Mouse (Mus musculus) thymus, postnatal 36 days (tissue): Measurements from ENCODE around the gene Ang5.
"Not testable (repeated sequence)": the region's sequence is repeated elsewhere in the genome, so short reads cannot be mapped to it uniquely, and the experiment has no call there.

Source experiments
- DNase-seq, 2 experiments: peaks; one replicate each; pipeline ENCODE4 v3.0.0; 2022; ENCODE audit warnings: mixed read lengths in 2 of 2

The Ang5 gene

DNA sequence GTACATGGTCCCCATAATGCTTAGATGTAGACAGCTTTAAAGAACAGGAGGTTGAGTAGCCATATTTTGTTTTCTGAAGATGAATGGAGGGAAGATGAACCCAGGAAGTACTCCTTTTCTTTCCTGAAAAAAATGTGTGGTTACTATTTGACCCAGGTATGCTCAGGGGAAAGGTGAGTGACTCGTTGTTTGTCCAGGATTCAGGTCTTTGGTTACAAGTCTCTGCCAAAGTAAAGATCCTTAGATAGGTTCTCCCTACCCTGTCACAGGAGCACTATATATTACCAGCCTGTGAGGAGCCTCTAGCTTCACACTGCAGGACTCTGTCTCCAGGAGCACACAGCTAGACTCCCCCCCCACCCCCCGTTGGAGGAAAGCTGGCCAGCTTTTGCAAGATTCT lies at the start of gene Ang5:
Gene Ang5 (plus strand): TSS at position 301 of the 400 bp plus-strand sequence.
- not testable (repeated sequence) for DNase-seq

DNA sequence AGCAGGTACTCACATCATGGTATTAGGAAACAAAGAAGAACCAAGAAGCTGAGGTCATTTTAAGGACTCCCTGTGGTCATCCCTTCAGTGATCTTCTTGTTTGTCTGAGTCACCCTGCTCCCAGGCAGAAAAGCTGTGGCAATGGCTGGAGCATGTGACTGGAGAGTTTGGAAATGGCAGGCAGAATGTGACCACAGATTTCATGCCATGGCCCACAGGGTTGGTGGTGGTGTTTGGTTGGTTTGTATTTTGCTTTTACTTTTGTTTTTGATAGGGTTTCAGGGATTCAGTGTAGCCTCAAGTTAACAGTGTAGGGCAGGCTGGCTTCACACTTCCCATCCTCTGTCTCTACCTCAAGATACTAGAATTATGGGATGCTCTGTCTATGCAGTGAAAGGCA lies 38.7 kb upstream of the Ang5 start:
- DNase-seq: not testable (repeated sequence)

DNA sequence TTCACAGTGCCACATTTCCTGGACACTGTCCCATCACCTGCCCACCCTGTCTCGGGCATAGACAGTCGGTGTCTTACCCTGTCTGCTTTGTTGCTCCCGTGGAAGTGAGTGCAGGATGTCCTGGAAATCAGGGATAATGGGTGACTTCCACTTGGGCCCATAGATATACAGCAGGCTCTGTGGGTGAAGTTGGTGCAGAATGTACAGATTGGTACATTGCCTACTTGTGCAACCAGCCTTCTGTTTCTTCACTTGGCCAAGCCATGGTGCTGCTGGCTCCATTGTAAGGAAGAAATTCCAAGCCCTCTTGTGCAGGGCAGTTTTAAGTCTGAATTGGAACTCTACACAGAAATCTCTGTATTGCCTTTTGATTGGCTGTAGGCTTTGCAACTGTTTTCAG lies 33.4 kb upstream of the Ang5 start, which contains the start of gene Ear10:
Gene Ear10 (minus strand): TSS at position 101 of the 400 bp plus-strand sequence.
- not testable (repeated sequence) for DNase-seq

DNA sequence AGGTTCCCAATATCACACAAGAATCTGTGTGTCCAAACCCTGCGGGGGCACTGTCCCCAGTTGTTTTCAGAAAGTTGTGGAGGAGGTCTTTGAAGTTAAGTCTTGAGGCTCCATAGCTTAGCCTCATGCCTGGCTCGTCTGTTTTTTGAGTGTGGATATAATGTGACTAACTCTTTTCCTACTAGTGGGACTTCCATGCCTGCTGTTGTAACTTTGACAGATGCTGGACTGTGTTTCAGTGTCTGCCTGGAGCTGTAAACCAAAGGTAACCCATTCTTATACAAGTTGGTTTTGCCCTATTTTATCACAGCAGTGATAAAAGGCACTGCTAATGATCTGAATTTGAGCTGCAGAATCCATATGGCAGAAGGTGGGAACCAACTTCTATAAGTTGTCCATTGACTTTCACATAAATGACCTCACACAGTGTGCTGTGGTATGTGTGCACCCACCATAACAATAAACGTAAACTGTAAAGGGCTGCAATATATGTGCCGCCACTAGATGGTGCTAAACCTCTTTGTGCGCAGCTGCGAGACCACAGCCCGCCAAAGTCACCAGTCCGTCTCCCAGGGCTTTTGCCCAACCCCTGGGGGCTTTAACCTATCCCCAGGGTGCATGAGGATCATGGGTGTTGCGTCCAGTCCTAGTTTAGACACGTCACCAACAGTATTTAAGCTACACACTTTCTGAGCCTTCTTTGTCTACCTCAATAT lies 32.0 kb upstream of the Ang5 start, which contains the start of gene Gm8113:
Gene Gm8113 (plus strand): TSS at position 703 of the 716 bp plus-strand sequence.
- peak; percentile 32 to 35 for DNase-seq

DNA sequence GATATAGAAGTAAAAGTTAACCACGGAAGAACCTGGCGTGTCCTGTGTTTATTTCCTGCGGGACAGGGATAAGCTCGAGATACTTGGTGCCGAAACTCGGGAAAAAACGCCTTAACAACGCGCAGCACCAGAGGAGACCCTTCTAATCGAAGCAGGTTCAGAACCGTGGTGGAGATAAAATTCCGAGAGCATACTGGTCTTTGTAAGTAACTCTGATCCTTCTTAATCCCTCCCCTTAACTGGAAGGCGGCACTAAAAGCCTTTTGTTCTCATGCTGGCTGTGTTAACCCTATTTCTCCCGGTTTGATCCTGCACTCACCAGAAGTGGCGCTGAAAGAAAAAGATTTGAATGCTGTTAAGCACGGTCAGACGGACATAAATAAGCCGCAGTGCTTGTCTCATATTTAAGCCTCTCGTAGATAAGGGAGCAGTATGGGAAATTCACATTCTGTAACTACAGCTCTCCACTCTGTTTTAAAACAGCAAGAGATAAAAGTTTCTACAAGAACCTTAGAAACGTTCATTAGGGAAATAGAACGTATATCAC lies 31.4 kb upstream of the Ang5 start:
- not testable (repeated sequence) for DNase-seq

DNA sequence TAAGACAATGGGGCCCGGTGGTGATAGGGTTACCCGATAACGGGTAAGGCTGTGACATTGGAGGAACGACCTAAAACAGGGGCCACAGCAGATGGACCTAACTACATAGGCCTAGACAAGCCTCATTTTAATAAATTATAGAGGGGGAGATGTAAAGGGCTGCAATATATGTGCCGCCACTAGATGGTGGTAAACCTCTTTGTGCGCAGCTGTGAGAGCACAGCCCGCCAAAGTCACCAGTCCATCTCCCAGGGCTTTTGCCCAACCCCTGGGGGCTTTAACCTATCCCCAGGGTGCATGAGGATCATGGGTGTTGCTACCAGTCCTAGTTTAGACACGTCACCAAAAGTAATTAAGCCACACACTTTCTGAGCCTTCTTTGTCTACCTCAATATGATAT lies 23.9 kb upstream of the Ang5 start:
- DNase-seq: peak; percentile 3

DNA sequence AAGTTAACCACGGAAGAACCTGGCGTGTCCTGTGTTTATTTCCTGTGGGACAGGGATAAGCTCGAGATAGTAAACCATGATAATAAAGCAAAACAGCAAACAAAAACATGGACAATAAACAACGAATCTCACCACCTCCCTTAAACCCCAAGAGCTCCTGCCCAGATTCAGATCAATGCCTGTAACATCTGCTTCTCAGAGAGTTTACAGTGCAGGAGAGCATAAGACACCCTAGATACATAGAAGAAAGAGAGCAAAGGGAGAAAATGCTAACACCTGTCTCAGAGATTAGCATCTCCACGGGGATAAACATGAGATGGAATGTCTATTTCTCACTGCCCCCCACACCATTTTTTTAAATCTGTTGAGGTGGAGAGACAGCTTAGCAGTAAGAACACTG lies 23.5 kb upstream of the Ang5 start:
- not testable (repeated sequence) for DNase-seq

DNA sequence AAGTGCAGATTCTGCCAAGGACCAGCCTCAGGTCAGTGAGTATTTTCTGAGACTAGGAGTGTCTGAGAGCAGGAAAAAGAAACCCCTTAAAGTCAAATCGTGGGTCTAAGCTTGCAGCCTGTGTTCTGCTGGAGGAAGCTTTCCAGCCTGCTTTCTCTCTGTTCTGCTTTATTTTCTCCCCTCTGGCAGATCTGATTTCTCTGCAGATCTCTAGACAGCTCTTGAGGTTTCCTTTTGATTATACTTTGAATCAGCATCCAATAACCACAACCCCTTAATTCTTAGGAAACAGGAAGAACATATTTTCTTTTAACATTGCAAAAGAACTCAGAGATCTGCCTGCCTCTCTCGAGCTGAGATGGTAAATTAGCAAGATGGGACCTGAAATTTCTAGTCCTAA lies 3.5 kb upstream of the Ang5 start:
- DNase-seq: not testable (repeated sequence)

DNA sequence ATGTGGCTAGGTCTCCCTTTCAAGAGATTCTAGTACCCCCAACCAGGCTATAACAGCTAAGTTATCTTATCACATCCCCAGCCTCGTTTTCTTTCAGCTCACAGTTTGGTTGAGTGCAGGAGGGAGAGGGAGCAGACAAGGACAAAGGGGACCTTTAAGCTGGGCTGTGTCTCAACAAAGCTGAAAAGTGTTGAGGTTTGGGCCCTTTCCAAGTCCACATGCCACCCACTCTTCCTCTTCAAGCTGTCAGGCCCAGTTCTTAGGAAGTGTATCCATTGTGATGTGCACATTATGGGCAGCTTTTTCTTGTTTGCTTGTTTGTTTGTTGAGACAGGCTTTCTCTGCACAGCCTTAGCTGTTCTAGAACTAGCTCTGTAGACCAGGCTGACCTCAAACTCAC lies 1.8 kb upstream of the Ang5 start:
- DNase-seq: not testable (repeated sequence)

DNA sequence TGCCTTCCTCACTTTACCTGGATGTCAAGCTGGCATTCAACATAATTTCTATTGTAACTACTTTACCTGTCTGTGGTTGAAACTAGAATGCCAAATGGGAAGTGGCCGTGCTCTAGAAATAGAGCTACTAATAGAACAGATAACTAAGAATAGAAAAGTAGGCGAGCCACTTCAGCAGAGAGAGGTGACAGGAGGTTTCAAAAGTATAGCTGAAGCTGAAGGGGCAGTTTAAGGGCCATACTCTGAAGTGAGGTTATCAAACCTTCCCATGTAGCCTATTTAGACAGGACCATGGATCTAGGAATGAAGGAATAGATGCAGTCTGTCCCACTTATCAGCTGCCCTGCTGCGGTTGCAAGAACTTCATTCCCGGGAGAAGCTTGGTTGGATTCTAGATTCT lies 26.6 kb downstream of the Ang5 start:
- DNase-seq: no peak

DNA sequence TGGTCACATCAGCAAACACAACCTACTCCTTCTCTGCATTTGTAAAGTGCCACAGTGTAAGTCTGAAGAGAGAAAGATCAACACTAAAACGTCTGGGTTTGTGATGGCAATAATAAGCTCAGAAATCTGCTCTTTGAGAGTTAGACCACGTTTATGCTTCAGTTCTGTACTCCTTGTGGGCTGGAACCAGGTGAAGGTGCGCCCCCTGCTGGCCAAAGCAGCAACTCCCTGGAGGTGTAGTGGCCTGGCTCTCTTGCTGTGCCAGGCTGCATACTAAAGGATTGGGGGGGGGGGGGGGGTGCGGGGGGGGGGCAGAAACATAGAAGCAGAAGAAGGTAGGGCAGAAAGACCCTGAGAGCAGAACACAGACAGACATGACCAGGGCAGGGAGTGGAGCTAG lies 27.0 kb downstream of the Ang5 start:
- peak; percentile 18 to 22 for DNase-seq

DNA sequence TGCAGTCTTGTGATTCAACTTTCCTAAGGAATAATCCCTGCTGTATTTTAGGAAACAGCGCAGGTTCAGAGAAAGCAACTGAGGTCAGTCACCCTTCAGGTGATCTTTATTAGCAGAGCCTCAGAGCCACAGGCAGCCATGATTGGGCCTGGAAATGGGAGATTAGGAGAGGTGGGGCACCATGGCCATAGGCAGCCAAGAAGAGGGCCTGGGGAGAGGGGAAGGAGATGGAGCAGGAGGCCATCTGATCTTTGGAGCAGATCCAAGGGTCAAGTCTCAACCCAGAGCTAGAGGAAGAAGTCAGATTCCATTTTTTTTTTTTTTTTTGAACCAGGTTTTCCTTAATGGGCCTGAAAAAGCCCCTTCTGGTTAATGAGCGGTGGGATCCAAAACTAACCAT lies 29.3 kb downstream of the Ang5 start:
- DNase-seq: no peak

DNA sequence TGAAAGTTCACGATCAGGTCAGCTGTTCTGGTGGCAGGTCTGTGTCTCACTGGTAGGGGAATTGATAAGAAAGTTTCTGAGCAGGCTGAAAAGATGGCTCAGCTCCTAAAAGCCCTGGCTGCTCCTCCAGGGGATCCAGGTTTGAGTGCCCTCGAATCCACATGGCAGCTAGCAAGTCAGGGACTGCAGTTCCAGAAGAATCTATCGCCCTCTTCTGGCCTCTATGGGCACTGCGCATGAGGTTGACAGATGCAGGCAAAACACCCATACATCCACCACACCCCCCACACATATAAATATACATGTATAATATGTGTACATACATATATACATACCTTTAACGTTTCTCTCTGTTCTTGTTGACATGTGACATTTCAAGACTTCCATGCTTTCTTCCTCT lies 30.5 kb downstream of the Ang5 start:
- DNase-seq: peak; percentile 31 to 47

DNA sequence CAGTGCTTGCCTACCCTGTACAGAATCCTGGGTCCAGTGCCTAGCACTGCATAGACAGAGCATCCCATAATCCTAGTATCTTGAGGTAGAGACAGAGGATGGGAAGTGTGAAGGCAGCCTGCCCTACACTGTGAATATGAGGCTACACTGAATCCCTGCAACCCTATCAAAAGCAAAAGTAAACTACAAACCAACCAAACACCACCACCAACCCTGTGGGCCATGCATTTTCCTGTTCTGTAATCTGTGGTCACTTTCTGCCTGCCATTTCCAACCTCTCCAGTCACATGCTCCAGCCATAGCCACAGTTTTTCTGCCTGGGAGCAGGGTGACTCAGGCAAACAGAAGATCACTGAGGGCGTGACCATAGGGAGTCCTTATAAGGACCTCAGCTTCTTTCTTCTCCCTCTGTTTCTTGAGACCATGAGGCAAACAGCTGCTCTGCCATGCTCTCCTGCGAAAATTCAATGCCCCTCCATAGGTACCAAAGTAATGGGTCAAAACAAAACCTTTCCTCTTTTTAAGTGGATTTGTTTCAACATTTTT lies 41.7 kb downstream of the Ang5 start:
- DNase-seq: not testable (repeated sequence)

DNA sequence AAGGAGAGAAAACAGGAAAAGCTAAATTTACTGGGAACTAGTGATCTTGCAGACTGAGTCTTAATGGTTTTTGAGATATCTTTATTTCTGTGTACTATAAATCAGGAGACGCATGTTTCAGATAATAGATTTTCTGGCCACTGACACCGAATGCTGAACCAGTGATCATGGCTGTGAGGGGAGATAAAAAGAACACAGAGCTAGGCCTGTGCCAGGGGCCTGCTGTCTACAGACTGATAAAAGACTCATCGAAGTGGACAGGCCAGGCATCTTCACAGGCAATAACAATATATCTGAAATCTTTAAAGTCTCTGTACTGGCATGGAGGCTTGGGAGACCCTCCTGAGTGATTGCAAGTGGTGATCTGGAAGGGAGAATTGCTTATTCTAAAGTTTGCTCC lies 44.7 kb downstream of the Ang5 start:
- DNase-seq: no peak

DNA sequence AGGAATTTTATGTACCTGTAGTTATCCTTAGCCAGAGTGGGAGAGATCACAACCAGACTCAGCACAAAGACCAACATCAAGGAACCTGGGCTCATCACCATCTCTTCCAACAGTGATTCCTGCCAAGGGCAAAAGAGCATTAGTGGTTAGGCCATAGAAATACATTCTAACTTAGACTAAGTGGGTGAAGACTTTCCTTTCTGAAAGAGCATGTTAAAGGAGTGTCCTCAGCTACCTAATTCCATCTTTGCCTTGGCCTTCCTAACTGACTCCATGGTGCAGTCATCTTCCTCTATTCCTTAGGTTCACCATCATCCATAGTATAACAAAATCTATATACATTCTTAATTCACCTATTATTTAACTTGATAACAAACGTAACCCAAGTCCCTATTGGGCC lies 45.3 kb downstream of the Ang5 start, which contains the start of gene Ang6:
Gene Ang6 (minus strand): TSS at position 101 of the 400 bp plus-strand sequence.
- DNase-seq: no peak

DNA sequence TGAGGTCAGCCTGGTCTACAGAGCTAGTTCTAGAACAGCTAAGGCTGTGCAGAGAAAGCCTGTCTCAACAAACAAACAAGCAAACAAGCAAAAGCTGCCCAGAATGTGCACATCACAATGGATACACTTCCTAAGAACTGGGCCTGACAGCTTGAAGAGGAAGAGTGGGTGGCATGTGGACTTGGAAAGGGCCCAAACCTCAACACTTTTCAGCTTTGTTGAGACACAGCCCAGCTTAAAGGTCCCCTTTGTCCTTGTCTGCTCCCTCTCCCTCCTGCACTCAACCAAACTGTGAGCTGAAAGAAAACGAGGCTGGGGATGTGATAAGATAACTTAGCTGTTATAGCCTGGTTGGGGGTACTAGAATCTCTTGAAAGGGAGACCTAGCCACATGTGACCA lies 51.2 kb downstream of the Ang5 start:
- not testable (repeated sequence) for DNase-seq

DNA sequence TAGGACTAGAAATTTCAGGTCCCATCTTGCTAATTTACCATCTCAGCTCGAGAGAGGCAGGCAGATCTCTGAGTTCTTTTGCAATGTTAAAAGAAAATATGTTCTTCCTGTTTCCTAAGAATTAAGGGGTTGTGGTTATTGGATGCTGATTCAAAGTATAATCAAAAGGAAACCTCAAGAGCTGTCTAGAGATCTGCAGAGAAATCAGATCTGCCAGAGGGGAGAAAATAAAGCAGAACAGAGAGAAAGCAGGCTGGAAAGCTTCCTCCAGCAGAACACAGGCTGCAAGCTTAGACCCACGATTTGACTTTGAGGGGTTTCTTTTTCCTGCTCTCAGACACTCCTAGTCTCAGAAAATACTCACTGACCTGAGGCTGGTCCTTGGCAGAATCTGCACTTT lies 52.8 kb downstream of the Ang5 start:
- not testable (repeated sequence) for DNase-seq
